Mouse (Mus musculus): ENCODE measurements around the gene Vmp1. TPM values are rescaled to one million over a fixed set of nuclear protein-coding genes. Genes with fewer than 3 reads are reported as not detected.

Gene Vmp1
- total RNA-seq, 2 experiments from 2014 or later, result 67.7 to 84.9 TPM

- DNase-seq, result no peak
- intact Hi-C loops (cut with DNase I; ENCODE audit: low total_unique reads), result no loop called here
Measured at GRCm38 (mm10) chr11:86607808-86608350, 75.8 kb downstream of the Vmp1 start.

DNA sequence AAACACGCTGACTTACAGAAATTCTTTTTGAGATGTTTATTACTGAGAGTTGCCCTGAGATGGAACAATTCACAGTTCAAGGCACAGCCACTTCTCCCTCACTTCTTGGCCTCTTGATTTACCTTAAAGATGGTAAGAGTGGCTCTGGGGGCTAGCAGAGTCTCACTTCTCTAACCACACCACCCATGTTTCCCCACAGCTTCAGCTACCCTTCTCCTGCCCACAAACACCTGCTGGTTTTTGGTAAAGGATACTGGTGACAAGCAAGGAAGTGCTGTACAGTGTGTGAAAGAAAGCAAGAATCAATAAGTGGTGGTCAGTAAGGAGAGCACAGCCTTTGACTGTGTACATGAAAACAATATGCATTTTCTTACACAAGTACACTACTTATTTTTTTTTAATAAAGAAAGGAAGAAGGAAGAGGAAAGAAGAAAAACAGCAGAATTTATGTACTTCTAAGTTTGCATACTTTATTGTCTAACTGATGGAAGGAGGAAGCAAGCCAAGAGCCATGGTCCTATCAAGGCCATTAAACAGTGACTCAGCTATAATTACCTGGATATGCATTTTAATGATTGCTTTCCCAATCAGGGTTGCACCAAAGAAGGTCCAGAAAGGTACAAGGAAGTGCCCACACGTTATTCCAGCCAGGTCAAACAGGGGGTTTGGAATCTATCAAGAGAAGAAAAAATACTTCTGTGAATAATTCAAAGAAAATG lies 76.9 kb downstream of the Vmp1 start:
- DNase-seq, result no peak
- intact Hi-C loops (cut with DNase I; ENCODE audit: low total_unique reads), result no loop called here

DNA sequence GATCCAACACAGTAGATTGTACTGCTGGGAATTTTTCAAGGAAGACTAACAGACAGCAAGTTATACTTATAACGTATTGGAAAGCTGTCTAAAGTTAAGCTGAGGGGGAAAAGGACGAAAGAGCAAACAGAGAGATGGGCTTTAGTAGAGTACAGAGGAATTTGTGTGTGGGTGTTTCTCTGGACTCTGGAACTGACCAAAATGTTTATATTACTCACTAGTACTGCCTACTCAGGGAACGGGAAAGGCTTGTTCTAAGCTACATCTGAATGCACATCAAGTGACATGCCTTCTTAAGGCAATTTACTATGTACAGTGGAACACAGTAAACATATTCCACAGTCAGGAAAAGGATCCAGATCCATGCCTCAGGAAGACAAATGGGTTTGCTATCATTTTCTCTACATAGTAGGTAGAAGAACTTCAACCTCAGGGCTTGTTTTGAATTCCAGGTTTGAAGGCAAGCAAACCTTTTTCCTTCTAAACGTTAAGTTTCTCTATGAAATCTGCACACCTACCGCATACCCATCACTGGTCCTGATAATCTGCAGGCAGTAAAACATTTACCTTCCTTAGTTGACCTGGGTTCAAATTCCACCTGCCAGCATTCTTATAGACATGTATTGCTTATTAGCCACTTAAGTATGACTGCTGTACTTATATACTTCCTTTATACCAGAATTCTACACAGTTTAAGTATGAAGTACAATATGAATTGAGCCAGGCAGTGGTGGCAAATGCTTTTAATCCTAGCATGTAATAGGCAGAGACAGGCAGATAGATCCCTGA lies 78.7 kb downstream of the Vmp1 start:
- DNase-seq, result no peak
- intact Hi-C loops (cut with DNase I; ENCODE audit: low total_unique reads), result no loop called here

DNA sequence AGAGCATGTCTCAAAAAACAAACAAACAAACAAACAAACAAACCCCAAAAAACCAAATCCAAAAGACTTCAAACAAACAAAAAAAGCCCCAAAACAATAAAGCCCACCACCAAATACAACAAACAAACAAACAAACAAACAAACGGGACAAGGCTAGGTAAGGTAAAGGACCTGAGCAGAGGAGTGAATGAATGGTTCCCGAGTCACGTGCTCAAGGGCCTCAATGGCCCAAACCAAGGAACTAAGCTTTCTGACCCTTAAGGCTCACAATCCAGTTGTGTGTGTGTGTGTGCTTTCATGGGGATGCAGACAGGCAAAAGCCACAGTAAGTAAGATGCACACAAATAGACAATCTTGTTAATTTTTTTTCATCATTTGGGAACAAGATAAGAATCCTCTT lies 79.3 kb downstream of the Vmp1 start:
- no peak for DNase-seq
- intact Hi-C loops (cut with DNase I; ENCODE audit: low total_unique reads), result no loop called here

- no peak for DNase-seq
- intact Hi-C loops (cut with DNase I; ENCODE audit: low total_unique reads), result no loop called here
Measured at GRCm38 (mm10) chr11:86603719-86604118, 79.9 kb downstream of the Vmp1 start.

GRCm38 (mm10) chr11:86602116-86602515 lies 81.5 kb downstream of the Vmp1 start:
- DNase-seq, result no peak
- intact Hi-C loops (cut with DNase I; ENCODE audit: low total_unique reads), result no loop called here

DNA sequence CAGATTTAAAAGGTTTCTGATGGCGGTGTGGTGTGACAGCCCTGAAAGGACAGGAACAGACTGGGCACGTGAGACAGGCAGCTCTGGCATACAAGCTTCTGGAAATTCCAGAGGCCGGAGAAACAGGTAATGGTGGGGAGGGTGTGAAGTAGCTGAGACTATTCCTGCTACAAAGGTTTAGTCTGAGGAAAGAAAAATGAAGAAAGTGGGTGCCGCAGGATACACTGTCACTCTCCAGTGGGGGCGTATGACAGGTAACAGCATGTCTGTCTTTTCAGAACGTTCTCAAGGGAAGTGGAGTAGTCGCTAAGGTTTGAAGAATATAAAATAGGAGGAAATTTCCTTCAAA lies 83.5 kb downstream of the Vmp1 start:
- no peak for DNase-seq
- intact Hi-C loops (cut with DNase I; ENCODE audit: low total_unique reads), result no loop called here

GRCm38 (mm10) chr11:86599378-86600208 lies 84.0 kb downstream of the Vmp1 start:
- no peak for DNase-seq

DNA sequence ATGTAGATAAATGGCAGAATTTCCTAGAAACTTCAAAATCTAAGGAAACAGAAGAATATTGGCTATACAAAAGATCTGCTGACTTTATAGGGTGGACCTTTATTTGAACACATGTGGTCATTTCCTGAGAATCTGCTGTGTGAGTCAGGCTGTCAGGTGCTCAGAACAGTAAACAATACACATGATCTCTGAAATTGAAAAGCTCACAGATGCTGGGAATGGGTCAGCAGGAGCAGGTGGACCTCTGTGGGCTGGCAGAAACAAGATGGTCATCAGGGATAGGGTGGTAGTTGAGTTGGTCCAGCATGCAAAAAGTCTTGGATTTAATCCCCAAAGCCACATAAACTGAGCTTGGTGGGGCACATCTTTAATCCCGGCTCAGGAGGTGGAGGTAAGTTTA lies 85.1 kb downstream of the Vmp1 start:
- intact Hi-C loops (cut with DNase I; ENCODE audit: low total_unique reads), result no loop called here
- DNase-seq, result no peak

More at GRCm38 (mm10) chr11:86599378-86600208, 84.0 kb downstream of the Vmp1 start:
- intact Hi-C loops (cut with DNase I; ENCODE audit: low total_unique reads), result no loop called here

DNA sequence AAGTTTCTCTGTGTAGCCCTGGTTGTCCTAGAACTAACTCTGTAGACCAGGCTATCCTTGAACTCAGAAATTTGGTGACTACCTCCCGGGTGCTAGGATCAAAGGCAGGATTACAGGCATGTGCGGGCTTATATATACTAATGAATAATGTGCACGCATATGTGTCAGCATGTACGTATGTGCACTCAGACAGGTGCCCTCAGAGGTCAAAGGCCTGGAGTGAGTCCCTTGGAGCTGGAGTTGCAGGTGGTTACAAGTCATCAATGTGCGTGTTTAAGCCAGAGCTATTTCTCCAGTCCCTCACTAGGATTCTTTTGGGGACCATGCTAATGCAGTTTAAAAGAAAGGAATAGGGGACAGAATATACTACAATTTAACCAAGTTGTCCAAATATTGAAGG lies 85.5 kb downstream of the Vmp1 start:
- DNase-seq, result no peak
- intact Hi-C loops (cut with DNase I; ENCODE audit: low total_unique reads), result no loop called here

DNA sequence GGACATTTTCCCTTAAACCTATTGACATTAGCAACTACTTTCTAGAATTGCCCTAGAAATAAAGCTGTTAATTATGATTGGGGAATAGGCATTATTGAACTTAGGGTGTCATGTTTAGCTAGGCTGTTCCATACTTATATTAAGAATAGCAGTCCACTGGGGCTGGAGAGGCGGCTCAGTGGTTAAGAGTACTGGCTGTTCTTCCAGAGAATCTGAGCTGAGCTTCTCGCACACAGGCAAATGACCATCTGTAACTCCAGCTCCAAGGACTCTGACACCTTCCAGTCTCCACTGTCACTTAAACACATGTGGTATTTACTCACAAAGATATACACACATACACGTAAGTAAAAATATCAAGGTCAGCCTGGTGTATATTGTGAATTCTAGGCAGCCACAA lies 86.7 kb downstream of the Vmp1 start:
- DNase-seq, result no peak
- intact Hi-C loops (cut with DNase I; ENCODE audit: low total_unique reads), result no loop called here

DNA sequence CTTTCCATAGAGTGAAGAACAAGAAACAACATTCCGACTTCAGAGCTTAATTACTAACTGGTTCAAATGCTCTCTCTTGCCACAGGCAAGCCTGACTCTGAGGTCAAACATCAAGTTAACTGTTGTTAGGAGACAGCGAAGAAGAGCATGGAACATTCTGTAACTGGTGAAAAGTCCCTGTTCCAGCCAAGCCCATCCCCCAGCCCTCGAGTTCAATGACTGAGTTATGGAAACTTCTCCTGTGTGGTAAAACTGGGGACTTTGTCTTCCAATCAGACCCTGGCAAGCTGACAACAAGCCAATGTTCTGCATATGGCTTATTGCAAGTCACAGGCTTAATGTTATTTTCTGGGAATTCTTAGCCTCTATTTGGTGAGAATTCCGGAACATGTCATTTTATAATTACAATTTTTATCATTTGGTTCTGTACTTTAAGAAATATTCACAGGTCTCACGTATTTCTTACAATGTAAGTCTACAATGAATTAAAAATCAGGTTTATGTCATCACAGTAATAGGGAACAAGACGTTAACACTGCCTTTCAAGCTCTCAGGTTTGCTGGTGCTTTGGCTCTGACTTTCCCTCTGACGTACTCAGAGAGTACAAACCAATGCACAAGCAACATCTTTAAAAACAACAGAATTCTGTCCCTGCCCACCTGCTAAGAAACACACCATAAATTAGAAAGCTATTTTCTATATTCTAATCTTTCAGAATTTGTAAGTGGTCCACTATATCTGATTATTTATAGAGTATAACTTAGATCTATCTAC lies 87.3 kb downstream of the Vmp1 start:
- no peak for DNase-seq
- intact Hi-C loops (cut with DNase I; ENCODE audit: low total_unique reads), result no loop called here

DNA sequence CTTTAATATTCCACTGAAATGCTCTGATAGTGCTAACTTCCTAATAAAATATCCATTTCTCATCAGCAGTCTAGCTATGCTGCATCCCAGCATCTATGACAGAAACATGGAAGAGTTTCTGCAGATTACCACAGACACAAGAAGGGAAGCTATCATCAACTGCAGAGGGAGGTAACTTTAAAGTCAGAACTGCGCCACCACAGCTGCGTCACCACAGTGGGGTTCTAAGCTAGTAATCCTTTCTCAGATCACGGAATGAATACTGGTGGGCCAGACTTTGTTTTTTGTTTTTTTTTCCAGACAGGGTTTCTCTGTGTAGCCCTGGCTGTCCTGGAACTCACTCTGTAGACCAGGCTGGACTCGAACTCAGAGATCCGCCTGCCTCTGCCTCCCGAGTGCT lies 88.3 kb downstream of the Vmp1 start:
- intact Hi-C loops (cut with DNase I; ENCODE audit: low total_unique reads), result no loop called here
- no peak for DNase-seq

DNA sequence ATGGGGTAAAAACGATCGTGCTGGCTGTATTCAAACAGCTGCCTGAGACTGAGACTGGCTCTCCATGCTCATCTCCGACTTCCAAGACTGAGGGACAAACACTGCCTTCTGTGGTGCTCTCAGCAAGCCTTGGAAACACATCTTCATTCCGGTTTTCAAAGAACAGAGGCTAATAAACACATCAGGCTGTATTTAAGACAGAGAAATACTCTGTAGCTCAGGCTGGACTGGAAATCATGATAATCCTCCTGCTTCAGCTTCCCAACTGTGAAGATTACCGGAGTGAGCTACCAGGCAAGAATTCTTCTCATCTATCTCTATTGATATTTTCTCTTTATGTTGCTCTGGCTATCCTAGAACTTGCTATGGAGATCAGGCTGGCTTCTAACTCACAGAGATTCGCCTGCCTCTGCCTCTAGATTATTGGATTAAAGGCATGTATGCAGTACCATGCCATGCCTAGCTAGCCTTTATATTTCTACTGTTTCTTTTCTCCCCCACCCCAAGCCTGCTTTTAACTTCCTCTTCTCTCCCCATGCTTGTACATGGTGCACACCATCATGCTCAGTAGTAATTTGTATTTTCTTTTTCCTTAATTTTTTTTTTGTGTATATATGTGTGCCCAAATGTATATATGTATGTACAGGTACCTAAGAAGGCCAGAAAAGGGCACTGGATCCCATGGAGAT lies 89.3 kb downstream of the Vmp1 start:
- no peak for DNase-seq
- intact Hi-C loops (cut with DNase I; ENCODE audit: low total_unique reads), result no loop called here

DNA sequence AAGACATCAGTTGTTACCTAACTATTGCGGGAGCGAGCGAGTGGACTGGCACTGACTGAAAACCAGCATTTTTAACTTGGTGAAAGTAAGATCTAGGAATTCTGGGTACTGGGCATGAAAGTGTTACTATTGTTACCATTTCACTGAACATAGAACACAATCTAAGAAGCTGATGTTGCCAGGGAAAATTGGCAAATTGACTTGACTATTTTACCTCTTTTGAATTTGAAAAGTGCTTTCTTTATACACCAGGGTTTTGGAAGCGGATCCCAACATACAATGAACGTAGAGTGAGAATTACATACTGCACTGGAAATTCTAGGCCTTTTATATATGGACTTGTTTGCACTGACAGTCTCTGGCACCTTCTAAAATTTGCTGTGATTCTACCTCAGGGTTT lies 90.2 kb downstream of the Vmp1 start:
- intact Hi-C loops (cut with DNase I; ENCODE audit: low total_unique reads), result no loop called here
- DNase-seq, result no peak

DNA sequence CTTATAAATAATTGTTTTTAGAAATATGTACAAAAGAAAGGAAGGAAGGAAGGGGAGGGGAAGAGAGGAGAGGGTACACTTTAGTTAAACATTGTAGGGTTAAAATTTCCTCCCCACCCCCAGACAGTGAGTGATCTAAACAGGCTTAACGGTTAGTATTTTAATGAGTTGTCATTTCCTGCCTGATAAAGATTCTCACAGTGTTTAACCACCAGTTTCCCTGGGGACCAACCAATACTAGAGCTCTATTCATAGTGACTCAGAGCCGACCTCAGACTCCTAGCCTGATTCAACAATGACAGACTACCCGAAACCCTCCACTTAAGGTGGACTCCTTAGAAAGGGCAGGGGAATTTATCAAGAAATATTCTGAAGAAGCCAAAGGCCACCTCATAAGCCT lies 90.6 kb downstream of the Vmp1 start:
- no peak for DNase-seq
- intact Hi-C loops (cut with DNase I; ENCODE audit: low total_unique reads), result no loop called here

- DNase-seq, result no peak
- intact Hi-C loops (cut with DNase I; ENCODE audit: low total_unique reads), result no loop called here
Measured at GRCm38 (mm10) chr11:86591931-86592616, 91.6 kb downstream of the Vmp1 start.

GRCm38 (mm10) chr11:86591301-86591845 lies 92.3 kb downstream of the Vmp1 start:
- intact Hi-C loops (cut with DNase I; ENCODE audit: low total_unique reads), result no loop called here
- DNase-seq, result no peak

Measured in gastrocnemius, postnatal 14 days (tissue).